Mouse (Mus musculus) forebrain, embryonic 11.5 days (tissue): ENCODE results near the gene Vmn2r36. TPM values are rescaled to one million over a fixed set of nuclear protein-coding genes. Genes with fewer than 3 reads are reported as not detected.
"Not testable (repeated sequence)": the region's sequence is repeated elsewhere in the genome, so short reads cannot be mapped to it uniquely, and the experiment has no call there.

ENCODE experiments used
- ATAC-seq: fragments of 200-750 bp; cut with Nextera tagmentation; replicated peaks from 2 replicates; pipeline ENCODE4 v1.8.0; 2017; ENCODE audit warnings: moderate TSS enrichment; ENCODE audit not compliant: low FRiP score
- DNase-seq: peaks from one replicate; pipeline ENCODE4 v3.0.0-alpha.2; 2017; ENCODE audit warnings: low spot score
- H3K27ac ChIP-seq: fragments of 300-500 bp; sonication (generic); 2 replicates; pipeline ENCODE4 v1.5.1; 2014; ENCODE audit warnings: low read depth, low read length
- H3K27me3 ChIP-seq: fragments of 300-500 bp; sonication (generic); 2 replicates; pipeline ENCODE4 v1.6.1; 2014; ENCODE audit warnings: mild to moderate bottlenecking, low read length, mixed read lengths; ENCODE audit not compliant: control insufficient read depth, insufficient read depth
- H3K36me3 ChIP-seq: fragments of 300-500 bp; sonication (generic); 2 replicates; pipeline ENCODE4 v1.6.1; 2014; ENCODE audit warnings: mild to moderate bottlenecking, low read length, moderate library complexity, mixed read lengths; ENCODE audit not compliant: control insufficient read depth, insufficient read depth
- H3K4me1 ChIP-seq: fragments of 300-500 bp; sonication (generic); replicated peaks from 2 replicates; pipeline ENCODE4 v1.6.1; 2014; ENCODE audit warnings: low read length, mixed read lengths; ENCODE audit not compliant: control insufficient read depth, insufficient read depth
- H3K4me2 ChIP-seq: fragments of 300-500 bp; sonication (generic); 2 replicates; pipeline ENCODE4 v1.6.1; 2014; ENCODE audit warnings: low read depth, mild to moderate bottlenecking, low read length, moderate library complexity, mixed read lengths; ENCODE audit not compliant: severe bottlenecking
- H3K4me3 ChIP-seq: fragments of 300-500 bp; sonication (generic); 2 replicates; pipeline ENCODE4 v1.5.1; 2014; ENCODE audit warnings: low read depth, low read length
- H3K9ac ChIP-seq: fragments of 300-500 bp; sonication (generic); 2 replicates; pipeline ENCODE4 v1.6.1; 2014; ENCODE audit warnings: low read length
- H3K9me3 ChIP-seq: fragments of 300-500 bp; sonication (generic); 2 replicates; pipeline ENCODE4 v1.6.1; 2016; ENCODE audit warnings: low read length, mixed read lengths; ENCODE audit not compliant: control insufficient read depth
- WGBS: fragments of 180-500 bp; shearing (Covaris S2); extraction: QIAGEN DNeasy Blood & Tissue Kit; methylation state at CpG from one replicate; pipeline ENCODE4 v1.1.7; 2014; 5-methylcytosine and 5-hydroxymethylcytosine counted together
- polyA plus RNA-seq: library from polyadenylated mRNA; unstranded; fragments of >200 nt; fragmentation: Nextera tagmentation; extraction: Ambion mirVana; gene quantifications from 2 replicates; pipeline ENCODE4 v1.2.1, GENCODE M21; 2014

Gene Vmn2r36
- not detected in 2 replicates for polyA plus RNA-seq

- H3K4me1 ChIP-seq, H3K4me2 ChIP-seq, H3K27me3 ChIP-seq, H3K27ac ChIP-seq, ATAC-seq, H3K9me3 ChIP-seq, H3K4me3 ChIP-seq, H3K36me3 ChIP-seq, DNase-seq, H3K9ac ChIP-seq: not testable (repeated sequence)
- WGBS, result no CpG with 5 or more reads among the region's 1 CpGs
Measured at GRCm38 (mm10) chr7:7902395-7902794, at the start of gene Vmn2r36. Gene Vmn2r36 (minus strand): TSS chr7:7902495.

Other genes starting within 250 kb of the Vmn2r36 start
- gene Vmn2r34, start 213.0 kb downstream of the Vmn2r36 start, polyA plus RNA-seq, result not detected in 2 replicates
- not detected in 2 replicates for gene Vmn2r35, start 82.6 kb downstream of the Vmn2r36 start, polyA plus RNA-seq